Mouse (Mus musculus): ENCODE measurements at regions not wholly inside any gene's neighbourhood (a gene's known extent, or its start where the extent isn't known, plus 50 kb on each side); places are given as distances from the start of the nearest gene placed in this dataset.

- DNase-seq (ENCODE audit: low read depth, low spot score) = peak; percentile 40
These were observed 1117.7 kb upstream of the Arrdc3 start for GRCm38 (mm10) chr13:79765437-79765838.

- DNase-seq (ENCODE audit: low read depth, low spot score) = no peak
These were observed 1098.1 kb upstream of the Arrdc3 start for GRCm38 (mm10) chr13:79784991-79785666.

DNA sequence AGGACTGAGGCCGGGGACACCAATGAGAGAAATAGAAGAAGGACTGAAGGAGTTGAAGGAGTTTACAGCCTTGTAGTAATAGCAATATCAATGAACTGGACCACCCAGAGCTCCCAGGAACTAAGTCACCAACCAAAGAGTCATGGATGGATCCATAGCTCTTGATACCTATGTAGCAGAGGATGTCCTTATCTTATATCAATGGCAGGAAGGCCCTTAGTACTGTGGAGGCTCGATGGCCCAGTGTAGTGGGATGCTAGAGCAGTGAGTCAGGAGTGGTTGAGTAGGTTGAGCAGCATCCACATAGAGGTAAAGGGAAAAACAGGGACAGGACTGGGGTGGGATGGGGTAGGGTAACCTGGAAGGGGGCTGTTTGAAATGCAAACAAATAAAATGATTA lies 1081.6 kb upstream of the Arrdc3 start:
- DNase-seq (ENCODE audit: low read depth, low spot score) = no peak

DNA sequence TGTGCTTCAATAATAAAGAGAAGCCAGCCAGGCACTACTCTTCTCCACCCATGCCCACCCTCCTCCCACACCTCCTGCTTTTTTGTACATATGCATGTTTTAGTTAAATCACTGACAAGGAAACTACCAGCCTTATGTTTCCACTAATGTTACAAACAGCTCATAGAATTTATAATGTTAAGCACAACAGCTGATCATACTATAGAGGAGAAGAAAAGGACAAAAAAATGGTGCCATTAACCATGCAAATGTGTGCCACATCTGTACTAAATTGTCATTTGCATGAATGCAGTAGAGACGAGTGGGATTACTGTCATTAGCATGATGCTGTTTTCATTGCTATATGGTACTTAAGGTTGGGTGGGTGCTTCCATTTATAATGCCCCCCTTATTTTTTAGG lies 1047.6 kb upstream of the Arrdc3 start:
- DNase-seq (ENCODE audit: low read depth, low spot score) = no peak

GRCm38 (mm10) chr13:79844800-79845199 lies 1038.4 kb upstream of the Arrdc3 start:
- DNase-seq (ENCODE audit: low read depth, low spot score) = no peak

- peak; percentile 76 for DNase-seq (ENCODE audit: low read depth, low spot score)
These were observed 1015.7 kb upstream of the Arrdc3 start for GRCm38 (mm10) chr13:79867501-79867900.

DNA sequence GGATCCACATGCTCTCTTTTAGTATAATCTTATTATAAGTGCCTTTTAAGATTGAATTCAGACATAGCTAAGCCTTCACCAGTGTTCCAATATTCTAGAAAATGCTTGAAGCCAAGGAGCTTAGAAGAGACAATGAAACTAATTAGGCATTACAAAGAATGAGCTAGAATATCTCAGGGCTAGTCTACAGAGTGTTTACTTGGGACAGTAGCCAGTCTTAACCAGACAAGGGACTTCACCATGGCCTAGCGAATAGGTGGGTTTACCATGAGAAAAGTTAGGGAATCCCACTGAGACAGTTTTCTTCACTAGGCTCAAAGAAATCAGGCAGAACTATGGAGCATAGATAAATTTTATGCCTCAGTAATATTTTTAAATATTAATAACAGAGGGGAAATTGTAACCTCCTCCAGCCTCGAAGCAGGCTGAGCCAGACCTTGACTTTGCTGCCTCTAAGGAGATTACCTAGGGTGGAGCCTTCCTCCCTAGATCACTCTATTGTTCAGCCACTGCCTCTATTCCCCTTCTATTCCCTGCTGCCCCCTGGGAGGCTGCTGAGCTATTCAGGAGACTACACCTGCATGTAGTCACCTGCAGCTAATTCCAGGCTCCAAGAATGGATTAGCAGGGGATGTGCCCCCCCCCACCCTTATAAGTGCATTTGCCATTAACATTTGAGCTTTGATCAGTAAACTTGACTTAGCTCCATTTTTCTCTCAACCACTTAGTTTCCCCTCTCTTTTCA lies 1014.5 kb upstream of the Arrdc3 start:
- DNase-seq (ENCODE audit: low read depth, low spot score) = peak; percentile 53

DNA sequence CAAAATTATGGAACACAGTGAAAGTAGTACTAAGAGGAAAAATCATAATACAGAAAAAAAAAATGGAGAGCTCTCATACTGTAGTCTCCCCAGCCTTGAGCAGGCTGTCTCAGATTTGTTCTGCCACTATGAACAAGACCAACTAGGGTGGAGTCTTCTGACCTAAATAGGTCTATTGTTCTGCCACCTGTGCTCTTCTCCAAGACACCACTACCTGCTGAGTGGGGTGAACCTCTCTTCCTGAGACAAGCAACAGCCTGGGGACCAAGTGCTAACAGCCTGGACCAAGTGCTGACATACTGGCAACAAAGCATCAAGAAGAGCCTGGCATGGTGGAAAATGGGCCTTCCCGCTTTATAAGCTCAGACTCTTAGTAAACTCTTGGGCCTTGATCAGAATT lies 1003.0 kb upstream of the Arrdc3 start:
- DNase-seq (ENCODE audit: low read depth, low spot score) = no peak

- DNase-seq (ENCODE audit: low read depth, low spot score) = no peak
These were observed 997.2 kb upstream of the Arrdc3 start for GRCm38 (mm10) chr13:79885959-79886358.

- no peak for DNase-seq (ENCODE audit: low read depth, low spot score)
These were observed 996.8 kb upstream of the Arrdc3 start for GRCm38 (mm10) chr13:79886361-79886760.

All from ZHBTc4 (cell line).